Mouse (Mus musculus): ENCODE measurements around the gene Gpr12. TPM values are rescaled to one million over a fixed set of nuclear protein-coding genes. Genes with fewer than 3 reads are reported as not detected.
A peak's percentile ranks its signal among the peaks of the same experiment; 100 is the strongest.
"Not testable (repeated sequence)": the region's sequence is repeated elsewhere in the genome, so short reads cannot be mapped to it uniquely, and the experiment has no call there.

Gene Gpr12
- polyA plus RNA-seq, 1 experiment from 2014 or later: 0.12 TPM

DNA sequence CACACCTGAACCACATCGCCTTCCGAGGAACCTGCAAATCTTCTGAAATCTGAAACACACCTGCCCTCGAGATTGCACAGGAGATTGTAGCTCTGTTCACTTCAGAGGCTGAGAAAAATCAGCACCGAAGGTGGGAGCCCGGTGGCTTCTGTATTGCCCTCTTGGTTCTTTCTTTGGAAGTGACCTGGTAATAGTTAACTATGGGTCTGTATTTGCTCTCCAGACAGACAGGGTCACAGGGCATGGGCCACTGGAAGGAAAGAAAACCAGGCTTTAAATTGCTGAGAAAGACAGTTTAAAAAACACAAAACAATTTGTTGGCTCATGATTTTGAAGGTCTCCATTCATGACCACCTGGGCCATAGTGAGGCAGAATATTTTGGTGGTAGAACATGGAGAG lies 14.9 kb upstream of the Gpr12 start:
- Histone ChIP-seq H3K9me3 (replicated peaks) (0 out of 2 replicates have a peak, but pooled peaks cover 3% of the 10 kb centered on the region), H3K4me3 (no peak overlapping the region), H3K27ac (replicated peaks) (no peak overlapping the region), H3K4me1 (peaks cover 3% of the 10 kb centered on the region; the same call in 1 of the 2 replicates), H3K27me3 (ENCODE audit: low read depth, poor library complexity, severe bottlenecking) (peaks cover 5% of the 10 kb centered on the region; the same call in 1 of the 2 replicates), H3K36me3 (no peaks in the 10 kb centered on the region)
- no peak for DNase-seq (ENCODE audit: low spot score)
- WGBS: 94% methylated on average over 5 of the region's 5 CpGs

DNA sequence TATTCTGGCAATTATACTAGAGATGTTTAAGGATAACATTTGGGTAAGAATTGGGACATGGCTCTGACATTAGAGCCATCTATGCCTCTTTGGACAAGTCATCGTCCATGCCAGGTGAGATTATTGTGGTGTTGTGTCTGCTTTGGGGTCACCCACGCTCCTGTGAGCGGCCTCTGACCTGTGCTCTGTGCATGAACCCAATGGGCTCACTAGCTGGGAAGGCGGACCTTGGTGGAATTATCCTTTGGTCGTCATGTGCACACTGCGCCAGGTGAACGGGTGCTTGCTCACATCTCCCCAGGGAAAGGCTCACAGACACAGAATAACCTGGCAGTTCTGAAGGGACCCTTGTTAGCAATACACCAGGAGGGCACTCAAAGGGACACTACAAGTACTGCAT lies 14.2 kb upstream of the Gpr12 start:
- H3K4me3 ChIP-seq; H3K27ac ChIP-seq (replicated peaks); DNase-seq (ENCODE audit: low spot score); H3K4me1 ChIP-seq; H3K9me3 ChIP-seq (replicated peaks); H3K36me3 ChIP-seq: not testable (repeated sequence)
- 84% methylated on average over 7 of the region's 7 CpGs for WGBS
- peaks cover 12% of the 10 kb centered on the region; the same call in 1 of the 2 replicates for H3K27me3 ChIP-seq (ENCODE audit: low read depth, poor library complexity, severe bottlenecking)

DNA sequence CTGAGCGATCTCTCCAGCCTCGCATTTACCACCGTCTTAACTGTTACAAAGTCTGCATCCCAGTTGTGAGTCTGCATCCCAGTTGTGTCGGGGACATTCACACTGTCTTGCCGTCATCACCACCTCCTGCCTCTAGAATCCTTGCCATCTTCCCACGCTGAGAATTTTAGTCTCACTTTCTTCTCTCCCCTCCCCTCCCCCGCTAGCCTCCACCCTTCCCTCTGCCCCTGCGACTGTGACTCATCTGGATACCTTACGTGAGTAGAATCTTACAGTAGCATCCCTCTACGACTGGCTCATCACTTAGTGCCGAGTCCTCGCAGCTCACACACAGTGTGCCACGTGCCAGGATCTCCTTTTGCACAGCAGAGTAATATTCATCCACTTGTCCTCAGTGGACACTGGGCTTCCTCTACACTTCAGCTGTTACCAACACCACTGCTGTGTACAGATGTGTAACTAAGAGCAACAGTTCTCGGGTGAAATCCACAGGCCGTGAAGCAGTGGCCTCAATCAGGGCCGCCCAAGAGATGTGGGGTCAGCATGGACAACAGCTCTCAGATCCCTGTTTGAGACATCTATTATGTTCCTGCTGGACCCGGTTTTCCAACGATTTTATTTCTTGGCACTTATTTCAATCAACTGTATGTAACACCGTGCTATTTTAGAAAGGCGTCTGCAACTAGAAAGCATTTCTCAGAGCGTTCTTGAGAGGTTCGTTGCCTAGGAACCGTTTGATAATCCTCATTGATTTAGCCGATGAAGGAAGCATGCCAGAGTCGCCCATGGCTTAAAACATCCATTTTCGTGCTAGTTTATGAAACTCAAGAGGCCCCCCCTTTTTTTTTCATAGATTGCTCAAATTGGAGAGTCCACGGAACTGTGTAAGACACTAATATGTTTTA lies 13.4 kb upstream of the Gpr12 start:
- peaks cover 18% of the 10 kb centered on the region for H3K27me3 ChIP-seq (ENCODE audit: low read depth, poor library complexity, severe bottlenecking)
- WGBS: 81% methylated on average over 27 of the region's 27 CpGs

DNA sequence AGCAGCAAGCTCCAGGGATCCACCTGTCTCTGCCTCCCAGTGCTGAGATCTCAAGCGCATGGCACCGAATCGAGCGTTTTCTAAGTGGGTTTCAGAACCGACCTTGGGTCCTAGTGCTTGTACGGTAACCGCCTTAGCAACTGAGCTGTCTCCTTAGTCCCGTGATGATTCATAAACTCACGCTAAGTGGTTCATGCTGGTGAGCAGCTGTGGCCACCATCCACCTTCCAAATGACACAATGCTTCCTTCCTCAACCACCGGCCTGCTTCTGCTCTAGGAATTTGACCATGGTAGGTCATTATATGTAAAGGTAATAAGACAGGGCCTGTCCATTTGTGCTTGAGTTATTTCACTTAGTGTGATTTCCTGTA lies 12.4 kb upstream of the Gpr12 start:
- peaks cover 18% of the 10 kb centered on the region for H3K27me3 ChIP-seq (ENCODE audit: low read depth, poor library complexity, severe bottlenecking)
- DNase-seq (ENCODE audit: low spot score): no peak
- no peaks in the 10 kb centered on the region for H3K36me3 ChIP-seq
- peaks cover 8% of the 10 kb centered on the region for H3K4me1 ChIP-seq
- H3K9me3 ChIP-seq (replicated peaks): 0 out of 2 replicates have a peak, but pooled peaks cover 11% of the 10 kb centered on the region
- no peak overlapping the region for H3K27ac ChIP-seq (replicated peaks)
- H3K4me3 ChIP-seq: no peak overlapping the region
- 92% methylated on average over 10 of the region's 10 CpGs for WGBS

More for the DNA sequence above, 13.4 kb upstream of the Gpr12 start:
- no peak overlapping the region for H3K4me3 ChIP-seq
- H3K4me1 ChIP-seq: peaks cover 3% of the 10 kb centered on the region; the same call in 1 of the 2 replicates
- H3K9me3 ChIP-seq (replicated peaks): 0 out of 2 replicates have a peak, but pooled peaks cover 11% of the 10 kb centered on the region
- no peaks in the 10 kb centered on the region for H3K36me3 ChIP-seq
- H3K27ac ChIP-seq (replicated peaks): no peak overlapping the region
- no peak for DNase-seq (ENCODE audit: low spot score)

DNA sequence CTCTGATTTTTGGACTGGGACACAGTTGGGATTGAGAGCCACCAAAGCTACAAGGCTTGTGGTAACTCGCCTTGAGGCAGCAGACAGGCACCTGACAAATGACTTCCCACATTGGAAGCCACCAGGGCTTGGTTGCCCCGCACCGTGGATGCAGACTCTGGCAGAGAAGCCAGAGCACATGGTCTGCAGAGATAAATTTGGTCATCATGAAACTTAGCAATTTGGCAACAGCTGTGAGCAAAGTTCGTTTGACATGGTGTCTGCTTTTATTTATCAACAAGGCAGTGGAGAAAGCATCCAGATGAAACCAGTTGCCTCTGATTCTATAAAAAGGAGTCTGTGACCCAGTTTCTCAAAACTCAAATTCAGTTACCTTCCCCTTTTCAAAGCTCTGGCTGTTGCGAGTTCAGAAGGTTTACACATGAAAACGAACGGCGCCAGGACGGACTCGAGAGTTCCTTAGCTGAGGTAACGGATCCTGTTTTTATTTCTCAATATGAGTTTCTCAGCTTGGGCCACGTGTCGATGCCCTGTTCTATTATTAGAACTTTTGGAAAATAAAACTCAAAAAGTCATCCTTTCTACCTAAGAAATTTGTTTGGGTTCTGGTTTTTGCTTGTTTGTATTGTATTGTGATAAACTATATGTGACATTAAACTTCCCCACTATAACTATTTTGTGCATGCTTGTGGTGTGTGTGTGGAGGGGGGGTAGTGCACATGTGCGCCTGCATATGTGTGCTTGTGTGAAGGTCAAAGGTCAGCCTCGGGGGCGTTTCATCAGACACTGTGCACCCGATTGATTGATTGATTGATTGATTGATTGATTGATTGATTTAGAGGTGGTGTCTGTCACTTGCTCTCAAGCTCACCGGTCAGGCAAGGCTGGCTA lies 11.8 kb upstream of the Gpr12 start:
- Histone ChIP-seq H3K9me3 (replicated peaks) (0 out of 2 replicates have a peak, but pooled peaks cover 11% of the 10 kb centered on the region), H3K27me3 (ENCODE audit: low read depth, poor library complexity, severe bottlenecking) (peaks cover 18% of the 10 kb centered on the region), H3K4me3 (no peak overlapping the region), H3K36me3 (no peaks in the 10 kb centered on the region), H3K4me1 (peaks cover 14% of the 10 kb centered on the region), H3K27ac (replicated peaks) (no peak overlapping the region)
- DNase-seq (ENCODE audit: low spot score): no peak
- 84% methylated on average over 18 of the region's 18 CpGs for WGBS

DNA sequence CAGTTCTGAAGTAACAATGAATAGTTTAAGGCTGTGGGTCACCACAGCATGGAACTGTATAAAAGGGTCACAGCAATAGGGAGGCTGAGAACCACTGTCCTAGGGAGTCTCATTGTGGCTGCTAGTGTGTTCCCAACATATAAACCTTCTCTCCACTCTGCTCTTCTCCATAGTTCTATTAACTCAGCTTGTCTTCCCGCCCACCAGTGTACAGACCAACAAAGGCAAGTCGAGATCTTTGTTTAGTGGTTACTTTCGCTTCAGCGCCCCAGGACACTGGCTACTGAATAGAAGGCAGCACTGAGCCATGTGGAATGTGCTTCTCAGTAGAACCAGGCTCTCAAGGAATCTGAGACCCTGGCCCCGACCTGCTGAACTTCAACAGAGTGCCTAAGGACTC lies 7.5 kb upstream of the Gpr12 start:
- peak overlapping the region; percentile 46; the same call in 1 of the 2 replicates for H3K27ac ChIP-seq (replicated peaks)
- 0 out of 2 replicates have a peak, but pooled peaks cover 7% of the 10 kb centered on the region for H3K9me3 ChIP-seq (replicated peaks)
- H3K27me3 ChIP-seq (ENCODE audit: low read depth, poor library complexity, severe bottlenecking): peaks cover 55% of the 10 kb centered on the region
- 29% methylated on average over 5 of the region's 5 CpGs for WGBS
- DNase-seq (ENCODE audit: low spot score): peak; percentile 68
- peaks cover 12% of the 10 kb centered on the region; the same call in 1 of the 2 replicates for H3K4me1 ChIP-seq
- no peaks in the 10 kb centered on the region for H3K36me3 ChIP-seq
- H3K4me3 ChIP-seq: no peak overlapping the region

DNA sequence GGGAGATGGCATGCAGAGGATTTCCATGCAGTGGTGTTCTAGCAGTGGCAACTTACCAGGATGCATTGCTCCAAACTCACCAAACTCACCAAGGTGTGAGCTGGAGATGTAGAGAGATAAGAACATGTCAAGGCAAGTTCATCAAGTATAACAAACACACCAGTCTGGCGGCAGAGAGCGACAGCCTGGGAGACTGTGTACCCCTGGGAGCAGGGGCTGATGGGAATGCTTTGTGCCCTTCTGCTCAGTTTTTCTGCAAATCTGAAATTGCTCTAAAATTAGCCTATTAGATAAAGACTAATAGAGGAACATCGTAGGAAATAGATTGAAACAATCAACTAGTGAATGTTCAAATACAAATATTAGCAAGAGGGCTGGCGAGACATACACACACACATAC lies 6.6 kb upstream of the Gpr12 start:
- Histone ChIP-seq H3K36me3 (no peaks in the 10 kb centered on the region), H3K4me1 (peaks cover 12% of the 10 kb centered on the region; the same call in 1 of the 2 replicates), H3K27ac (replicated peaks) (no peak overlapping the region), H3K9me3 (replicated peaks) (0 out of 2 replicates have a peak, but pooled peaks cover 7% of the 10 kb centered on the region), H3K4me3 (no peak overlapping the region), H3K27me3 (ENCODE audit: low read depth, poor library complexity, severe bottlenecking) (peaks cover 64% of the 10 kb centered on the region)
- no peak for DNase-seq (ENCODE audit: low spot score)
- 90% methylated on average over 4 of the region's 4 CpGs for WGBS

DNA sequence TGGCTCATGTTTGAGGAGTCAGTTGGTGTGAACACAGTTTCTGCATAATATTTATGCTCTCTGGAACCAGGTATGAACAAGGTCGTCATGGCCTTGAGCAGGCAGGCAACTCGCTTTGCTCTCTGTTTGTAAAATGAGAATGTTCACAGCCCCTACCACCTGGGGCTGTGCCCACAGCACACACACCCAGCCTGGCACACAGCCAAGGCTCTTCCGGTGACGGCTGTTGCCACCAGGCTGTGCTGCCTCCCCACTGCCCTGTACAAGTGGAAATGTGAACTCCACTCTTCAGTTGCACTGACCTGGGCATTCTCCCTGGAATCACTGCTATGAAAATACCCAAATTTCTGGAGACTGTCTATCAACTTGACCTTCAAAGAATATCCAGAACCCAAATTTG lies 5.9 kb upstream of the Gpr12 start:
- no peak overlapping the region for H3K27ac ChIP-seq (replicated peaks)
- peaks cover 71% of the 10 kb centered on the region for H3K27me3 ChIP-seq (ENCODE audit: low read depth, poor library complexity, severe bottlenecking)
- 0 out of 2 replicates have a peak, but pooled peaks cover 7% of the 10 kb centered on the region for H3K9me3 ChIP-seq (replicated peaks)
- no peak for DNase-seq (ENCODE audit: low spot score)
- H3K4me1 ChIP-seq: peaks cover 12% of the 10 kb centered on the region; the same call in 1 of the 2 replicates
- no peaks in the 10 kb centered on the region for H3K36me3 ChIP-seq
- H3K4me3 ChIP-seq: no peak overlapping the region
- WGBS: 89% methylated on average over 4 of the region's 4 CpGs

DNA sequence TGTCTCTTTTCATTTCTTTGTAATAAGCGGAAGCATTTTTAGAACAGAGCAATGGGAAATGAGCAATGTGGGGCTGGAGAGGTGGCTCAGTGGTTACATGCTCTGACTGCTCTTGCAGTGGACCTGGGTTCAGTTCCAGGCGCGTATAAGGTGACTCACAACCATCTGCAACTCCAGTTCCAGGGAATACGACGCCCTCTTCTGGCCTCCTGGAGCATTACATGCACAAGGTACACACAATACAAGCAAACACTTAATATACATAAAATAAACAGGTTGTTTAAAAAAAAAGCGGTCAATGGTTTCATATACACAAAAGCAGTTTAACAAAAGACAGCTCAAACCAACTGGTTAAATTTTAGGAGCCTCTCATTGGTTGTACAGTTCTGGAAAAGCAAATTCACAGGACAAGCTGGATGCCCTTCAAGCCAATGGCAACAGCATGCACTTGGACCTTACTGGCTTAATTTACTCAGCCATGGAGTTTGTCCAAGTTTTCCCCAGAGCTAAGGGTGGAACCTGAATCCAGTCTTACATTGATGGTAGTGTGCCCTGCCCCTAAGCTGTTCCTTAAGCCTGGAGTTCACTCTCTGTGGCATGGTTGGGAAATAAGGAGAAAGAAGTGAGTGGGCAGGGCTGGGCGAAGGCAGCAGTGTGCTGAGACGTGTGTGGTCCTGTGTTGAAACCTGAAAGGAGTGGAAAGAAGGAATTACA lies 1.5 kb upstream of the Gpr12 start:
- Histone ChIP-seq H3K4me3 (no peak overlapping the region), H3K4me1 (peaks cover 18% of the 10 kb centered on the region), H3K27ac (replicated peaks) (no peak overlapping the region), H3K9me3 (replicated peaks) (no peaks in the 10 kb centered on the region), H3K36me3 (no peaks in the 10 kb centered on the region), H3K27me3 (ENCODE audit: low read depth, poor library complexity, severe bottlenecking) (peaks cover 87% of the 10 kb centered on the region)
- WGBS: 69% methylated on average over 8 of the region's 8 CpGs
- no peak for DNase-seq (ENCODE audit: low spot score)

DNA sequence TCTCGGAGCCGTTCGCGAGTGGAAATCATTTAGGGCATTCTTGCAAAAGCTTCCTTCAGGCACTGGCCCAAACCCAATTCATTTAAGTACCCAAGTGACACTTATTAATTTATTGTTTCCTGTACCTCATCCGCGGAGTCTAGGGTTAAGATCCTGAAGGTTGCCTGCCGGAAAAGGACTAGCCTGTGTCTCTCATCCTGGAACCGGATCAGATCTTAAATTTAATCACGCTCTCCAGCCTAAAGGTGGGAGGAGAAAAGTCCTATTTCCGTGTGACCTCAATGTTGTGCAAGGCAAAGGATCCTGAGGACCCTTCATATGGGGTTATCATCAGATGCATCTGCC lies 240 bp upstream of the Gpr12 start:
- Histone ChIP-seq H3K36me3 (no peaks in the 10 kb centered on the region), H3K4me3 (peak overlapping the region; percentile 71), H3K27ac (replicated peaks) (peak overlapping the region; percentile 71; the same call in 1 of the 2 replicates), H3K9me3 (replicated peaks) (no peaks in the 10 kb centered on the region), H3K4me1 (peaks cover 18% of the 10 kb centered on the region), H3K27me3 (ENCODE audit: low read depth, poor library complexity, severe bottlenecking) (peaks cover 76% of the 10 kb centered on the region)
- DNase-seq (ENCODE audit: low spot score): no peak
- WGBS: 22% methylated on average over 10 of the region's 10 CpGs

DNA sequence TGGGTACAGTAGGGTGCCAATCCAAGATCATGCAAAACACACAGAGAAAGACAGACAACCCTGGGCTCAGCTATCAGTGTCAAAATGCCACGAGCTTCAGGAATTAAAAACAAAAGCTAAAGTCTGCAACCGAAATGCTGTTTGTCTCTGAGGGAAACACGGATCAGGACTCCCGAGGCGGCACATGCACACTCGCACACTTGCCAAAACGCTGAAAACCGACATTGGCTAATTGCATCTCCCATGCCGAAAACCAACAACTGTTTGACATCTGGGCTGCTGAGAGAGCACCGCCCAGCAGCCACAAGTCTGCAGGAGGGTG lies 922 bp downstream of the Gpr12 start:
- no peak for DNase-seq (ENCODE audit: low spot score)
- Histone ChIP-seq H3K4me3 (peak overlapping the region; percentile 71), H3K9me3 (replicated peaks) (no peaks in the 10 kb centered on the region), H3K4me1 (peaks cover 18% of the 10 kb centered on the region), H3K27ac (replicated peaks) (no peak overlapping the region), H3K27me3 (ENCODE audit: low read depth, poor library complexity, severe bottlenecking) (peaks cover 65% of the 10 kb centered on the region), H3K36me3 (no peaks in the 10 kb centered on the region)
- WGBS: 13% methylated on average over 10 of the region's 10 CpGs

DNA sequence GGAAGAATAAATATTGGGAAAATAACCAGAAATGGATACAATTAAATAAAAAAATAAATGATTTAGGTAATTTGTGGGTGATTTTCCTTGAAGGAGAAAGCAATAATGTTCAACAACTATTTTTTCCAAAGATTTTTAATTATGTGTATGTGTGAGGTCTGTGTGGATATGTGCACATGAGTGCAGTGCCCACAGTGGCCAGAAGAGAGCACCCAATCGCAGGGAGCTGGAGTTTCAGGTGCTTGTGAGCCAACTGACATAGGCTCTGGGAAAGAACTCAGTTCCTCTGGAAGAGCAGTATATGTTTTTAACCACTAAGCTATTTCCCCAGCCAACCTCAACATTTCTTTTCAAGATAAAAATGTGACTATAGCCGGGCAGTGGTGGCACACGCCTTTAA lies 8.4 kb downstream of the Gpr12 start:
- no peaks in the 10 kb centered on the region for H3K4me1 ChIP-seq
- WGBS: 92% methylated on average over 3 of the region's 3 CpGs
- DNase-seq (ENCODE audit: low spot score): no peak
- H3K4me3 ChIP-seq: no peak overlapping the region
- H3K36me3 ChIP-seq: no peaks in the 10 kb centered on the region
- no peak overlapping the region for H3K27ac ChIP-seq (replicated peaks)
- no peaks in the 10 kb centered on the region; the same call in 1 of the 2 replicates for H3K27me3 ChIP-seq (ENCODE audit: low read depth, poor library complexity, severe bottlenecking)
- no peaks in the 10 kb centered on the region for H3K9me3 ChIP-seq (replicated peaks)

Measured in midbrain, embryonic 10.5 days (tissue).